Mouse (Mus musculus): ENCODE results near the gene Dpm3. TPM values are rescaled to one million over a fixed set of nuclear protein-coding genes. Genes with fewer than 3 reads are reported as not detected.

Dpm3 gene
- polyA plus RNA-seq, 1 experiment from 2014 or later: 101 TPM

GRCm38 (mm10) chr3:89270051-89270755, 11.0 kb downstream of the Dpm3 start, which contains the start of gene Slc50a1:
TSS of gene Slc50a1 (minus strand) at chr3:89270570.
- Histone ChIP-seq H3K36me3 (0 out of 2 replicates have a peak, but pooled peaks cover 3% of the 10 kb centered on the region), H3K4me1 (peaks cover 33% of the 10 kb centered on the region), H3K9ac (peak within 1 kb of the TSS; percentile 80), H3K4me3 (peak within 1 kb of the TSS; percentile 58), H3K27me3 (no peaks in the 10 kb centered on the region), H3K4me2 (replicated peaks) (peak within 1 kb of the TSS; percentile 77), H3K9me3 (no peaks in the 10 kb centered on the region), H3K27ac (peak within 1 kb of the TSS; percentile 76)
- WGBS: 3% methylated on average over 39 of the region's 39 CpGs
- ATAC-seq (ENCODE audit: insufficient number of reproducible peaks, insufficient read depth, low FRiP score, low TSS enrichment): 0 out of 2 replicates have a peak, but pooled peaks have one; percentile 8

- H3K27ac ChIP-seq: peak overlapping the region; percentile 76
Measured at GRCm38 (mm10) chr3:89270891-89271290, 11.7 kb downstream of the Dpm3 start.

GRCm38 (mm10) chr3:89271760-89272159, 12.6 kb downstream of the Dpm3 start:
- H3K4me2 ChIP-seq (replicated peaks): no peak overlapping the region
- H3K4me1 ChIP-seq: peaks cover 38% of the 10 kb centered on the region
- H3K9me3 ChIP-seq: no peaks in the 10 kb centered on the region
- H3K4me3 ChIP-seq: no peak overlapping the region
- no peak overlapping the region for H3K9ac ChIP-seq
- H3K27me3 ChIP-seq: no peaks in the 10 kb centered on the region
- H3K36me3 ChIP-seq: 0 out of 2 replicates have a peak, but pooled peaks cover 4% of the 10 kb centered on the region
- no peak for ATAC-seq (ENCODE audit: insufficient number of reproducible peaks, insufficient read depth, low FRiP score, low TSS enrichment)
- no peak overlapping the region for H3K27ac ChIP-seq
- WGBS: 66% methylated on average over 6 of the region's 6 CpGs

More at GRCm38 (mm10) chr3:89270891-89271290, 11.7 kb downstream of the Dpm3 start:
- WGBS: 70% methylated on average over 6 of the region's 6 CpGs
- H3K36me3 ChIP-seq: 0 out of 2 replicates have a peak, but pooled peaks cover 4% of the 10 kb centered on the region
- H3K4me3 ChIP-seq: peak overlapping the region; percentile 58
- peaks cover 33% of the 10 kb centered on the region for H3K4me1 ChIP-seq
- peak overlapping the region; percentile 80 for H3K9ac ChIP-seq
- H3K9me3 ChIP-seq: no peaks in the 10 kb centered on the region
- H3K27me3 ChIP-seq: no peaks in the 10 kb centered on the region
- H3K4me2 ChIP-seq (replicated peaks): peak overlapping the region; percentile 77
- ATAC-seq (ENCODE audit: insufficient number of reproducible peaks, insufficient read depth, low FRiP score, low TSS enrichment): no peak

GRCm38 (mm10) chr3:89276061-89276460, 16.9 kb downstream of the Dpm3 start:
- ATAC-seq (ENCODE audit: insufficient number of reproducible peaks, insufficient read depth, low FRiP score, low TSS enrichment): no peak
- Histone ChIP-seq H3K4me2 (replicated peaks) (peak overlapping the region; percentile 93), H3K27me3 (peaks cover 13% of the 10 kb centered on the region), H3K36me3 (0 out of 2 replicates have a peak, but pooled peaks cover 4% of the 10 kb centered on the region), H3K4me1 (peaks cover 42% of the 10 kb centered on the region), H3K4me3 (no peak overlapping the region), H3K9me3 (no peaks in the 10 kb centered on the region), H3K9ac (no peak overlapping the region), H3K27ac (no peak overlapping the region)
- WGBS: 90% methylated on average over 13 of the region's 13 CpGs

GRCm38 (mm10) chr3:89277281-89278021, 18.3 kb downstream of the Dpm3 start:
- no peak for ATAC-seq (ENCODE audit: insufficient number of reproducible peaks, insufficient read depth, low FRiP score, low TSS enrichment)
- Histone ChIP-seq H3K4me1 (peaks cover 46% of the 10 kb centered on the region), H3K4me2 (replicated peaks) (peak overlapping the region; percentile 93), H3K36me3 (0 out of 2 replicates have a peak, but pooled peaks cover 4% of the 10 kb centered on the region), H3K9me3 (no peaks in the 10 kb centered on the region), H3K27me3 (peaks cover 19% of the 10 kb centered on the region), H3K27ac (peak overlapping the region; percentile 65), H3K4me3 (peak overlapping the region; percentile 51), H3K9ac (peak overlapping the region; percentile 11; the same call in 1 of the 2 replicates)
- 34% methylated on average over 14 of the region's 14 CpGs for WGBS

- H3K9me3 ChIP-seq: no peaks in the 10 kb centered on the region
- peaks cover 46% of the 10 kb centered on the region for H3K4me1 ChIP-seq
- peak overlapping the region; percentile 93 for H3K4me2 ChIP-seq (replicated peaks)
- peaks cover 19% of the 10 kb centered on the region for H3K27me3 ChIP-seq
- peak overlapping the region; percentile 65 for H3K9ac ChIP-seq
- H3K36me3 ChIP-seq: 0 out of 2 replicates have a peak, but pooled peaks cover 4% of the 10 kb centered on the region
- peak overlapping the region; percentile 51 for H3K4me3 ChIP-seq
- ATAC-seq (ENCODE audit: insufficient number of reproducible peaks, insufficient read depth, low FRiP score, low TSS enrichment): no peak
- peak overlapping the region; percentile 65 for H3K27ac ChIP-seq
- 54% methylated on average over 7 of the region's 7 CpGs for WGBS
Measured at GRCm38 (mm10) chr3:89278107-89278506, 18.9 kb downstream of the Dpm3 start.

- peak overlapping the region; percentile 65 for H3K9ac ChIP-seq
- peak overlapping the region; percentile 93 for H3K4me2 ChIP-seq (replicated peaks)
- 16% methylated on average over 8 of the region's 8 CpGs for WGBS
- peaks cover 46% of the 10 kb centered on the region for H3K4me1 ChIP-seq
- peaks cover 19% of the 10 kb centered on the region for H3K27me3 ChIP-seq
- peak overlapping the region; percentile 51 for H3K4me3 ChIP-seq
- peak overlapping the region; percentile 65; the same call in 1 of the 2 replicates for H3K27ac ChIP-seq
- H3K9me3 ChIP-seq: no peaks in the 10 kb centered on the region
- H3K36me3 ChIP-seq: 0 out of 2 replicates have a peak, but pooled peaks cover 4% of the 10 kb centered on the region
- ATAC-seq (ENCODE audit: insufficient number of reproducible peaks, insufficient read depth, low FRiP score, low TSS enrichment): no peak
Measured at GRCm38 (mm10) chr3:89278643-89279042, 19.5 kb downstream of the Dpm3 start.

- H3K27me3 ChIP-seq: peaks cover 19% of the 10 kb centered on the region
- peaks cover 46% of the 10 kb centered on the region for H3K4me1 ChIP-seq
- peak; percentile 79 for ATAC-seq (ENCODE audit: insufficient number of reproducible peaks, insufficient read depth, low FRiP score, low TSS enrichment)
Measured at GRCm38 (mm10) chr3:89279153-89279890, 20.2 kb downstream of the Dpm3 start.

GRCm38 (mm10) chr3:89280050-89280605, 21.0 kb downstream of the Dpm3 start:
- no peaks in the 10 kb centered on the region for H3K9me3 ChIP-seq
- H3K36me3 ChIP-seq: 0 out of 2 replicates have a peak, but pooled peaks cover 2% of the 10 kb centered on the region
- H3K9ac ChIP-seq: peak overlapping the region; percentile 65; the same call in 1 of the 2 replicates
- H3K4me1 ChIP-seq: peaks cover 46% of the 10 kb centered on the region
- peaks cover 19% of the 10 kb centered on the region for H3K27me3 ChIP-seq
- no peak for ATAC-seq (ENCODE audit: insufficient number of reproducible peaks, insufficient read depth, low FRiP score, low TSS enrichment)
- peak overlapping the region; percentile 84 for H3K27ac ChIP-seq
- under 1% methylated on average over 29 of the region's 29 CpGs for WGBS
- peak overlapping the region; percentile 93 for H3K4me2 ChIP-seq (replicated peaks)
- H3K4me3 ChIP-seq: peak overlapping the region; percentile 51

More at GRCm38 (mm10) chr3:89279153-89279890, 20.2 kb downstream of the Dpm3 start:
- H3K4me3 ChIP-seq: peak overlapping the region; percentile 51
- H3K9ac ChIP-seq: peak overlapping the region; percentile 65
- H3K4me2 ChIP-seq (replicated peaks): peak overlapping the region; percentile 93
- no peaks in the 10 kb centered on the region for H3K9me3 ChIP-seq
- H3K36me3 ChIP-seq: 0 out of 2 replicates have a peak, but pooled peaks cover 4% of the 10 kb centered on the region
- H3K27ac ChIP-seq: peak overlapping the region; percentile 84
- WGBS: 3% methylated on average over 35 of the region's 35 CpGs

- Histone ChIP-seq H3K27me3 (peaks cover 19% of the 10 kb centered on the region), H3K4me1 (peaks cover 46% of the 10 kb centered on the region), H3K27ac (peak within 1 kb of the TSS; percentile 84), H3K9me3 (no peaks in the 10 kb centered on the region), H3K9ac (peak within 1 kb of the TSS; percentile 65), H3K4me2 (replicated peaks) (peak within 1 kb of the TSS; percentile 93), H3K4me3 (peak within 1 kb of the TSS; percentile 51), H3K36me3 (no peaks in the 10 kb centered on the region)
- no peak for ATAC-seq (ENCODE audit: insufficient number of reproducible peaks, insufficient read depth, low FRiP score, low TSS enrichment)
- WGBS: under 1% methylated on average over 52 of the region's 52 CpGs
Measured at GRCm38 (mm10) chr3:89280606-89281511, 21.7 kb downstream of the Dpm3 start, which contains the start of gene Efna1. TSS of gene Efna1 (minus strand) at chr3:89281142.

All from embryonic facial prominence, embryonic 12.5 days (tissue).